Mouse (Mus musculus) lung, adult 2 months (tissue): Measurements from ENCODE around the gene Ak1.

Source experiments
- CTCF ChIP-seq: fragments of 200-500 bp; IDR thresholded peaks from 2 replicates; pipeline ENCODE4 v1.5.1; 2011; ENCODE audit warnings: mild to moderate bottlenecking, low read length, control low read depth; ENCODE audit not compliant: insufficient read depth
- POLR2A ChIP-seq: fragments of 200-500 bp; IDR thresholded peaks from 2 replicates; pipeline ENCODE4 v1.6.1; 2011; ENCODE audit warnings: low read depth, mild to moderate bottlenecking, control low read depth, low read length, borderline replicate concordance; ENCODE audit errors: extremely low read depth

GRCm38 (mm10) chr2:32608141-32608777 is 13.3 kb upstream of the Ak1 start:
- TF ChIP-seq CTCF (no peak), POLR2A (no peak)
